Mouse (Mus musculus) heart, postnatal 36 days (tissue): Measurements from ENCODE around the gene Slc50a1. TPM values are rescaled to one million over a fixed set of nuclear protein-coding genes. Genes with fewer than 3 reads are reported as not detected.

Experiments
- DNase-seq, 2 experiments: peaks; one replicate each; pipeline ENCODE4 v3.0.0; 2021 to 2022
- intact Hi-C: fragments of 180-260 bp; cut with DNase I; formaldehyde crosslinking; loops from one replicate; pipeline ENCODE4 v1.15.1; 2025
- total RNA-seq, 2 experiments: library from RNA; stranded (reverse); gene quantifications; 2 replicates each; pipeline ENCODE4 v1.2.3; 2021

Gene Slc50a1
- total RNA-seq, 2 experiments from 2014 or later: 20.5 to 23.0 TPM

GRCm38 (mm10) chr3:89237682-89238081 is 32.7 kb downstream of the Slc50a1 start:
- DNase-seq: no peak
- intact Hi-C loops: no loop called here

GRCm38 (mm10) chr3:89236516-89236915 is 33.9 kb downstream of the Slc50a1 start:
- intact Hi-C loops: no loop called here
- no peak for DNase-seq

GRCm38 (mm10) chr3:89233562-89234110 is 36.7 kb downstream of the Slc50a1 start:
- peak; percentile 22 to 24 for DNase-seq
- intact Hi-C loops: no loop called here

- intact Hi-C loops: no loop called here
- no peak for DNase-seq
These were observed 37.8 kb downstream of the Slc50a1 start for GRCm38 (mm10) chr3:89232614-89233013.

GRCm38 (mm10) chr3:89231772-89232275 is 38.5 kb downstream of the Slc50a1 start:
- DNase-seq: no peak
- intact Hi-C loops: no loop called here

- DNase-seq: no peak
- intact Hi-C loops: no loop called here
These were observed 39.0 kb downstream of the Slc50a1 start for GRCm38 (mm10) chr3:89231345-89231744.

GRCm38 (mm10) chr3:89230561-89230960 is 39.8 kb downstream of the Slc50a1 start:
- intact Hi-C loops: no loop called here
- DNase-seq: no peak

GRCm38 (mm10) chr3:89229276-89229675 is 41.1 kb downstream of the Slc50a1 start:
- intact Hi-C loops: no loop called here
- DNase-seq: no peak

- DNase-seq: no peak
- intact Hi-C loops: no loop called here
These were observed 41.5 kb downstream of the Slc50a1 start, which contains the start of gene Muc1 for GRCm38 (mm10) chr3:89228836-89229235. Gene Muc1, plus strand, starts transcription at chr3:89229057.

GRCm38 (mm10) chr3:89228180-89228549 is 42.2 kb downstream of the Slc50a1 start:
- DNase-seq: peak; percentile 91 to 92
- intact Hi-C loops: no loop called here

- intact Hi-C loops: no loop called here
- peak; percentile 75 to 77 for DNase-seq
These were observed 42.8 kb downstream of the Slc50a1 start for GRCm38 (mm10) chr3:89227307-89228179.

- intact Hi-C loops: no loop called here
- DNase-seq: no peak
These were observed 43.5 kb downstream of the Slc50a1 start, which contains the start of gene Mtx1 for GRCm38 (mm10) chr3:89226900-89227299. Gene Mtx1, minus strand, starts transcription at chr3:89227088.

- DNase-seq: no peak
- intact Hi-C loops: no loop called here
These were observed 44.0 kb downstream of the Slc50a1 start for GRCm38 (mm10) chr3:89226361-89226760.

GRCm38 (mm10) chr3:89225918-89226317 is 44.5 kb downstream of the Slc50a1 start:
- intact Hi-C loops: no loop called here
- no peak for DNase-seq

- intact Hi-C loops: no loop called here
- DNase-seq: no peak
These were observed 45.0 kb downstream of the Slc50a1 start for GRCm38 (mm10) chr3:89225321-89225815.

- DNase-seq: no peak
- intact Hi-C loops: no loop called here
These were observed 45.6 kb downstream of the Slc50a1 start for GRCm38 (mm10) chr3:89224796-89225195.

GRCm38 (mm10) chr3:89221167-89221566 is 49.2 kb downstream of the Slc50a1 start:
- intact Hi-C loops: no loop called here
- no peak for DNase-seq

GRCm38 (mm10) chr3:89219546-89219945 is 50.8 kb downstream of the Slc50a1 start:
- intact Hi-C loops: no loop called here
- no peak for DNase-seq

GRCm38 (mm10) chr3:89218271-89218670 is 52.1 kb downstream of the Slc50a1 start:
- DNase-seq: no peak
- intact Hi-C loops: no loop called here
